Mouse (Mus musculus) embryonic facial prominence, embryonic 12.5 days (tissue): ENCODE data around the gene Ctxn1. TPM values are rescaled to one million over a fixed set of nuclear protein-coding genes. Genes with fewer than 3 reads are reported as not detected.

Experiments
- polyA plus RNA-seq: library from polyadenylated mRNA; unstranded; fragments of >200 nt; fragmentation: Nextera tagmentation; extraction: Ambion mirVana; gene quantifications from 2 replicates; pipeline ENCODE4 v1.2.1, GENCODE M21; 2016

Ctxn1 gene
- polyA plus RNA-seq, 1 experiment from 2014 or later, result 120 TPM

Other genes starting within 250 kb of the Ctxn1 start
- gene Cd209f, start 153.4 kb downstream of the Ctxn1 start, polyA plus RNA-seq, result not detected in 2 replicates
- gene Cd209g, start 125.2 kb downstream of the Ctxn1 start, polyA plus RNA-seq, result not detected in 2 replicates
- gene Evi5l, start 92.7 kb downstream of the Ctxn1 start, polyA plus RNA-seq, result 35.6 and 37.3 TPM in 2 replicates
- gene Prr36, start 41.8 kb downstream of the Ctxn1 start, polyA plus RNA-seq, result 5.5 and 6.1 TPM in 2 replicates
- 0.56 and 0.67 TPM in 2 replicates for gene Lrrc8e, start 32.4 kb downstream of the Ctxn1 start, polyA plus RNA-seq
- gene Map2k7, start 20.5 kb downstream of the Ctxn1 start, polyA plus RNA-seq, result 36.1 and 40.1 TPM in 2 replicates
- 1.1 and 2.0 TPM in 2 replicates for gene Gm49320, start 20.4 kb downstream of the Ctxn1 start, polyA plus RNA-seq
- 5.8 and 6.5 TPM in 2 replicates for gene Tgfbr3l, start 11.1 kb downstream of the Ctxn1 start, polyA plus RNA-seq
- 71.3 and 71.7 TPM in 2 replicates for gene Snapc2, start 6.2 kb downstream of the Ctxn1 start, polyA plus RNA-seq
- 64.1 and 64.3 TPM in 2 replicates for gene Timm44, start 16.6 kb upstream of the Ctxn1 start, polyA plus RNA-seq
- 23.1 and 26.0 TPM in 2 replicates for gene Ccl25, start 65.9 kb upstream of the Ctxn1 start, polyA plus RNA-seq
- gene Elavl1, start 66.1 kb upstream of the Ctxn1 start, polyA plus RNA-seq, result 316 and 334 TPM in 2 replicates
- gene Cers4, start 233.8 kb upstream of the Ctxn1 start, polyA plus RNA-seq, result 13.9 and 14.9 TPM in 2 replicates